Mouse (Mus musculus): ENCODE data around the gene Ggt6. TPM values are rescaled to one million over a fixed set of nuclear protein-coding genes. Genes with fewer than 3 reads are reported as not detected.

Gene Ggt6
- total and polyA plus RNA-seq, 3 experiments, result 0.04 TPM; not detected in 2

GRCm38 (mm10) chr11:72461500-72461981 is 26.2 kb downstream of the Ggt6 start:
- Histone ChIP-seq H3K4me1 (ENCODE audit: control insufficient read depth in 1 of 2, insufficient read depth in 2 of 2, low read length in 2 of 2) (peaks cover 15 to 32% of the 10 kb centered on the region in 2 experiments), H3K27ac (ENCODE audit: control insufficient read depth, low read depth, low read length) (no peak overlapping the region), H3K27me3 (ENCODE audit: control insufficient read depth in 1 of 2, insufficient read depth in 2 of 2, low read length in 2 of 2) (no peaks in the 10 kb centered on the region), H3K4me3 (ENCODE audit: control insufficient read depth in 1 of 2, insufficient read depth in 1 of 2, low read depth in 2 of 2, low read length in 2 of 2) (peak overlapping the region; percentile 22 to 33), H3K36me3 (ENCODE audit: control insufficient read depth in 1 of 2, insufficient read depth in 2 of 2, low read length in 2 of 2) (peaks cover 0 to 20% of the 10 kb centered on the region in 2 experiments; a peak in 2 of 4 replicates), H3K9me3 (replicated peaks; ENCODE audit: insufficient read depth, low read length) (no peaks in the 10 kb centered on the region), H3K9ac (ENCODE audit: control insufficient read depth, low read depth, low read length, poor library complexity, severe bottlenecking) (peak overlapping the region; percentile 27; the same call in 1 of the 2 replicates), H3K79me2 (ENCODE audit: control insufficient read depth, insufficient read depth, low read length, poor library complexity) (no peaks in the 10 kb centered on the region)
- TF ChIP-seq KAT2A (conservative IDR thresholded peaks at IDR 0.05; ENCODE audit: low read depth, low read length), result no peak
- TF ChIP-seq SIN3A (IDR thresholded peaks at IDR 0.05; ENCODE audit: low read length), result peak; percentile 37
- no peak for TF ChIP-seq ZC3H11A (IDR thresholded peaks at IDR 0.05; ENCODE audit: low read depth, low read length)
- 0 out of 2 replicates have a peak, but pooled peaks have one; percentile 38 for TF ChIP-seq GATA1 (IDR thresholded peaks at IDR 0.05; ENCODE audit: low read depth, low read length)
- peak; percentile 27; the same call in 1 of the 2 replicates for TF ChIP-seq ETS1 (IDR thresholded peaks at IDR 0.05; ENCODE audit: low read depth, low read length)
- peak; percentile 62 for DNase-seq (ENCODE audit: low read depth, low spot score)

GRCm38 (mm10) chr11:72464821-72465220 is 29.5 kb downstream of the Ggt6 start:
- Histone ChIP-seq H3K27me3 (ENCODE audit: control insufficient read depth in 1 of 2, insufficient read depth in 2 of 2, low read length in 2 of 2) (no peaks in the 10 kb centered on the region), H3K9me3 (replicated peaks; ENCODE audit: insufficient read depth, low read length) (no peaks in the 10 kb centered on the region), H3K4me3 (ENCODE audit: control insufficient read depth in 1 of 2, insufficient read depth in 1 of 2, low read depth in 2 of 2, low read length in 2 of 2) (no peak overlapping the region), H3K4me1 (ENCODE audit: control insufficient read depth in 1 of 2, insufficient read depth in 2 of 2, low read length in 2 of 2) (peaks cover 16 to 42% of the 10 kb centered on the region in 2 experiments), H3K9ac (ENCODE audit: control insufficient read depth, low read depth, low read length, poor library complexity, severe bottlenecking) (no peak overlapping the region), H3K36me3 (ENCODE audit: control insufficient read depth in 1 of 2, insufficient read depth in 2 of 2, low read length in 2 of 2) (peaks cover 0 to 22% of the 10 kb centered on the region in 2 experiments; a peak in 2 of 4 replicates), H3K27ac (ENCODE audit: control insufficient read depth, low read depth, low read length) (no peak overlapping the region), H3K79me2 (ENCODE audit: control insufficient read depth, insufficient read depth, low read length, poor library complexity) (no peaks in the 10 kb centered on the region)
- no peak for TF ChIP-seq POLR2AphosphoS2 (IDR thresholded peaks at IDR 0.05; ENCODE audit: low read length)
- TF ChIP-seq POLR2A (IDR thresholded peaks at IDR 0.05; ENCODE audit: control insufficient read depth in 1 of 2, insufficient read depth in 1 of 2, low read depth in 1 of 2, low read length in 2 of 2, poor library complexity in 1 of 2), result no peak
- TF ChIP-seq HCFC1 (IDR thresholded peaks at IDR 0.05; ENCODE audit: low read depth, low read length), result no peak
- TF ChIP-seq ZMIZ1 (IDR thresholded peaks at IDR 0.05; ENCODE audit: low read depth, low read length), result no peak
- no peak for TF ChIP-seq CHD2 (IDR thresholded peaks at IDR 0.05; ENCODE audit: low read length)
- TF ChIP-seq MAX (IDR thresholded peaks at IDR 0.05; ENCODE audit: low read length), result no peak
- no peak for TF ChIP-seq MXI1 (IDR thresholded peaks at IDR 0.05; ENCODE audit: low read depth, low read length)
- no peak for TF ChIP-seq NRF1 (IDR thresholded peaks at IDR 0.05; ENCODE audit: insufficient read depth, low read depth, low read length, poor library complexity, severe bottlenecking)
- no peak for TF ChIP-seq GABPA (IDR thresholded peaks at IDR 0.05; ENCODE audit: low read depth, low read length)
- TF ChIP-seq RAD21 (IDR thresholded peaks at IDR 0.05; ENCODE audit: low read depth, low read length), result no peak
- TF ChIP-seq NELFE (IDR thresholded peaks at IDR 0.05; ENCODE audit: low read depth, low read length), result no peak
- no peak for TF ChIP-seq RCOR1 (IDR thresholded peaks at IDR 0.05; ENCODE audit: low read depth, low read length)
- TF ChIP-seq UBTF (IDR thresholded peaks at IDR 0.05; ENCODE audit: borderline replicate concordance, insufficient read depth, low read depth, low read length), result no peak
- DNase-seq (ENCODE audit: low read depth, low spot score), result no peak

Data from MEL (cell line).